Mouse (Mus musculus) bone marrow macrophage, adult 2 months (primary cell): ENCODE measurements around the gene Asgr1.

Experiments used
- CTCF ChIP-seq: IDR thresholded peaks from 2 replicates; pipeline ENCODE4 v1.5.1; 2012; ENCODE audit warnings: low read depth, mild to moderate bottlenecking, low read length, moderate library complexity
- POLR2A ChIP-seq: IDR thresholded peaks from 2 replicates; pipeline ENCODE4 v1.6.1; 2012; ENCODE audit warnings: mild to moderate bottlenecking, low read depth, low read length, borderline replicate concordance

- TF ChIP-seq CTCF: no peak
- TF ChIP-seq POLR2A: no peak
Observed at GRCm38 (mm10) chr11:70042309-70043085, 11.4 kb upstream of the Asgr1 start.
